Mouse (Mus musculus) E14TG2a.4 (cell line): ENCODE data around the gene Gal.

Experiments
- H3K27me3 ChIP-seq: 2 replicates; pipeline ENCODE4 v1.6.1; 2014; ENCODE audit warnings: low read length, control low read depth; ENCODE audit not compliant: insufficient read depth
- H3K36me3 ChIP-seq: 2 replicates; pipeline ENCODE4 v1.6.1; 2014; ENCODE audit warnings: low read length, control low read depth; ENCODE audit not compliant: insufficient read depth
- H3K4me1 ChIP-seq: replicated peaks from 2 replicates; pipeline ENCODE4 v1.6.1; 2014; ENCODE audit warnings: low read depth, low read length, control low read depth
- H3K4me3 ChIP-seq: replicated peaks from 2 replicates; pipeline ENCODE4 v1.5.1; 2014; ENCODE audit warnings: mild to moderate bottlenecking, low read length
- H3K9me3 ChIP-seq: 2 replicates; pipeline ENCODE4 v1.6.1; 2014; ENCODE audit warnings: low read length, control low read depth
- CTCF ChIP-seq: conservative IDR thresholded peaks from 2 replicates; pipeline ENCODE4 v1.5.1; 2014; ENCODE audit warnings: low read length
- NANOG ChIP-seq: IDR thresholded peaks from 2 replicates; pipeline ENCODE4 v1.6.1; 2014; ENCODE audit warnings: borderline replicate concordance, low read length, mixed read lengths
- POU5F1 ChIP-seq: IDR thresholded peaks from 2 replicates; pipeline ENCODE4 v1.6.1; 2014; ENCODE audit warnings: low read length, borderline replicate concordance

Gal gene

GRCm38 (mm10) chr19:3378614-3379013 is 35.7 kb downstream of the Gal start:
- H3K36me3 ChIP-seq: peaks cover 91% of the 10 kb centered on the region
- no peaks in the 10 kb centered on the region for H3K9me3 ChIP-seq

GRCm38 (mm10) chr19:3376966-3377715 is 37.2 kb downstream of the Gal start:
- H3K9me3 ChIP-seq: no peaks in the 10 kb centered on the region
- peaks cover 15% of the 10 kb centered on the region for H3K4me1 ChIP-seq
- no peak overlapping the region for H3K4me3 ChIP-seq
- no peak for TF ChIP-seq NANOG
- peaks cover 97% of the 10 kb centered on the region for H3K36me3 ChIP-seq
- no peaks in the 10 kb centered on the region for H3K27me3 ChIP-seq

More at GRCm38 (mm10) chr19:3378614-3379013, 35.7 kb downstream of the Gal start:
- H3K4me1 ChIP-seq: peaks cover 9% of the 10 kb centered on the region
- TF ChIP-seq CTCF (no peak), POU5F1 (no peak), NANOG (no peak)
- no peak overlapping the region for H3K4me3 ChIP-seq
- no peaks in the 10 kb centered on the region for H3K27me3 ChIP-seq

GRCm38 (mm10) chr19:3375945-3376495 is 38.3 kb downstream of the Gal start:
- Histone ChIP-seq H3K4me1 (peaks cover 15% of the 10 kb centered on the region), H3K9me3 (no peaks in the 10 kb centered on the region), H3K36me3 (peaks cover 97% of the 10 kb centered on the region), H3K27me3 (no peaks in the 10 kb centered on the region), H3K4me3 (no peak overlapping the region)
- no peak for TF ChIP-seq POU5F1
- no peak for TF ChIP-seq CTCF
- TF ChIP-seq NANOG: no peak

GRCm38 (mm10) chr19:3374028-3374427 is 40.3 kb downstream of the Gal start:
- Histone ChIP-seq H3K27me3 (no peaks in the 10 kb centered on the region), H3K4me3 (no peak overlapping the region), H3K9me3 (no peaks in the 10 kb centered on the region), H3K4me1 (peaks cover 15% of the 10 kb centered on the region), H3K36me3 (peaks cover 97% of the 10 kb centered on the region)
- TF ChIP-seq CTCF (peak; percentile 79), POU5F1 (no peak), NANOG (no peak)

GRCm38 (mm10) chr19:3373380-3373779 is 41.0 kb downstream of the Gal start:
- peaks cover 97% of the 10 kb centered on the region for H3K36me3 ChIP-seq
- no peak overlapping the region for H3K4me3 ChIP-seq
- TF ChIP-seq CTCF (no peak), POU5F1 (no peak), NANOG (no peak)
- H3K4me1 ChIP-seq: peaks cover 18% of the 10 kb centered on the region
- H3K9me3 ChIP-seq: no peaks in the 10 kb centered on the region
- H3K27me3 ChIP-seq: no peaks in the 10 kb centered on the region

GRCm38 (mm10) chr19:3368276-3368675 is 46.1 kb downstream of the Gal start:
- Histone ChIP-seq H3K36me3 (peaks cover 96% of the 10 kb centered on the region), H3K4me3 (no peak overlapping the region), H3K9me3 (no peaks in the 10 kb centered on the region), H3K4me1 (peaks cover 6% of the 10 kb centered on the region), H3K27me3 (no peaks in the 10 kb centered on the region)
- no peak for TF ChIP-seq POU5F1
- TF ChIP-seq CTCF: peak; percentile 53
- no peak for TF ChIP-seq NANOG

- Histone ChIP-seq H3K9me3 (no peaks in the 10 kb centered on the region), H3K27me3 (no peaks in the 10 kb centered on the region), H3K36me3 (peaks cover 96% of the 10 kb centered on the region), H3K4me3 (no peak overlapping the region), H3K4me1 (peaks cover 4% of the 10 kb centered on the region)
- TF ChIP-seq CTCF (peak; percentile 45), NANOG (no peak), POU5F1 (no peak)
Measured at GRCm38 (mm10) chr19:3365089-3365488, 49.3 kb downstream of the Gal start.

- TF ChIP-seq POU5F1 (no peak), CTCF (no peak), NANOG (no peak)
- no peaks in the 10 kb centered on the region for H3K27me3 ChIP-seq
- no peaks in the 10 kb centered on the region for H3K9me3 ChIP-seq
- peaks cover 92% of the 10 kb centered on the region for H3K36me3 ChIP-seq
- no peak overlapping the region for H3K4me3 ChIP-seq
- peaks cover 1% of the 10 kb centered on the region for H3K4me1 ChIP-seq
Measured at GRCm38 (mm10) chr19:3363510-3363909, 50.8 kb downstream of the Gal start.
